Mouse (Mus musculus) MEL (cell line): ENCODE measurements around the gene Shtn1. TPM values are rescaled to one million over a fixed set of nuclear protein-coding genes. Genes with fewer than 3 reads are reported as not detected.

Source experiments
- DNase-seq: peaks from one replicate; pipeline ENCODE4 v3.0.0; 2011; ENCODE audit warnings: low read depth, low spot score
- H3K27ac ChIP-seq: 2 replicates; pipeline ENCODE4 v1.5.1; 2012; ENCODE audit warnings: low read depth, mild to moderate bottlenecking, control low read depth, low read length, moderate library complexity; ENCODE audit not compliant: control insufficient read depth
- H3K27me3 ChIP-seq, 2 experiments: fragments of 150-350 bp in 1 of 2; sonication (generic) in 1 of 2; 2 replicates each; pipeline ENCODE4 v1.6.1; 2012; ENCODE audit warnings: low read length in 2 of 2, mild to moderate bottlenecking in 2 of 2, improper control_type of control experiment in 1 of 2, moderate library complexity in 1 of 2; ENCODE audit not compliant: insufficient read depth in 2 of 2, control insufficient read depth in 1 of 2
- H3K36me3 ChIP-seq, 2 experiments: 2 replicates each; pipeline ENCODE4 v1.6.1; 2012 to 2014; ENCODE audit warnings: low read length in 2 of 2, improper control_type of control experiment in 1 of 2, inconsistent platforms in 1 of 2, mild to moderate bottlenecking in 1 of 2; ENCODE audit not compliant: insufficient read depth in 2 of 2, control insufficient read depth in 1 of 2
- H3K4me1 ChIP-seq, 2 experiments: fragments of 150-350 bp in 1 of 2; sonication (generic) in 1 of 2; 2 replicates each; pipeline ENCODE4 v1.6.1; 2012; ENCODE audit warnings: low read length in 2 of 2, improper control_type of control experiment in 1 of 2, mild to moderate bottlenecking in 1 of 2; ENCODE audit not compliant: insufficient read depth in 2 of 2, control insufficient read depth in 1 of 2
- H3K4me3 ChIP-seq, 2 experiments: fragments of 150-350 bp in 1 of 2; sonication (generic) in 1 of 2; 2 replicates each; pipeline ENCODE4 v1.5.1; 2012; ENCODE audit warnings: low read depth in 2 of 2, low read length in 2 of 2, mild to moderate bottlenecking in 2 of 2, moderate library complexity in 2 of 2, control low read depth in 1 of 2, improper control_type of control experiment in 1 of 2; ENCODE audit not compliant: control insufficient read depth in 1 of 2, insufficient read depth in 1 of 2
- H3K79me2 ChIP-seq: 2 replicates; pipeline ENCODE4 v1.6.1; 2012; ENCODE audit warnings: mild to moderate bottlenecking, low read length, moderate library complexity; ENCODE audit not compliant: control insufficient read depth, poor library complexity, insufficient read depth
- H3K9ac ChIP-seq: 2 replicates; pipeline ENCODE4 v1.6.1; 2012; ENCODE audit warnings: low read depth, mild to moderate bottlenecking, control low read depth, low read length, moderate library complexity; ENCODE audit not compliant: control insufficient read depth, poor library complexity, severe bottlenecking
- H3K9me3 ChIP-seq: fragments of 150-350 bp; sonication (generic); replicated peaks from 2 replicates; pipeline ENCODE4 v1.6.1; 2012; ENCODE audit warnings: mild to moderate bottlenecking, low read length, improper control_type of control experiment, moderate library complexity; ENCODE audit not compliant: insufficient read depth
- CHD1 ChIP-seq: IDR thresholded peaks from 2 replicates; pipeline ENCODE4 v1.6.1; 2012; ENCODE audit warnings: low read depth, mild to moderate bottlenecking, inconsistent platforms, low read length, improper control_type of control experiment
- E2F4 ChIP-seq: IDR thresholded peaks from 2 replicates; pipeline ENCODE4 v1.6.1; 2011; ENCODE audit warnings: low read depth, low read length, improper control_type of control experiment, borderline replicate concordance
- ELF1 ChIP-seq: IDR thresholded peaks from 2 replicates; pipeline ENCODE4 v1.6.1; 2014; ENCODE audit warnings: low read depth, mild to moderate bottlenecking, inconsistent platforms, low read length, improper control_type of control experiment, moderate library complexity
- EP300 ChIP-seq, 2 experiments: IDR thresholded peaks; 2 replicates each; pipeline ENCODE4 v1.6.1; 2011; ENCODE audit warnings: improper control_type of control experiment in 2 of 2, low read length in 2 of 2, low read depth in 1 of 2, mild to moderate bottlenecking in 1 of 2
- ETS1 ChIP-seq: IDR thresholded peaks from 2 replicates; pipeline ENCODE4 v1.6.1; 2012; ENCODE audit warnings: low read depth, mild to moderate bottlenecking, inconsistent platforms, low read length, improper control_type of control experiment, moderate library complexity
- GABPA ChIP-seq: IDR thresholded peaks from 2 replicates; pipeline ENCODE4 v1.6.1; 2012; ENCODE audit warnings: low read depth, mild to moderate bottlenecking, inconsistent platforms, low read length, improper control_type of control experiment, moderate library complexity
- GATA1 ChIP-seq: IDR thresholded peaks from 2 replicates; pipeline ENCODE4 v1.6.1; 2011; ENCODE audit warnings: low read depth, low read length, improper control_type of control experiment
- KAT2A ChIP-seq: conservative IDR thresholded peaks from 2 replicates; pipeline ENCODE4 v1.6.1; 2012; ENCODE audit warnings: low read depth, low read length, improper control_type of control experiment, inconsistent platforms
- MAFK ChIP-seq: IDR thresholded peaks from 2 replicates; pipeline ENCODE4 v1.6.1; 2011; ENCODE audit warnings: low read depth, mild to moderate bottlenecking, low read length, improper control_type of control experiment, borderline replicate concordance
- MAX ChIP-seq: IDR thresholded peaks from 2 replicates; pipeline ENCODE4 v1.6.1; 2011; ENCODE audit warnings: low read length, improper control_type of control experiment
- MEF2A ChIP-seq: IDR thresholded peaks from 2 replicates; pipeline ENCODE4 v1.6.1; 2014; ENCODE audit warnings: low read depth, mild to moderate bottlenecking, inconsistent platforms, low read length, improper control_type of control experiment; ENCODE audit not compliant: poor library complexity, insufficient replicate concordance, severe bottlenecking; ENCODE audit errors: extremely low read depth
- MXI1 ChIP-seq: IDR thresholded peaks from 2 replicates; pipeline ENCODE4 v1.6.1; 2011; ENCODE audit warnings: mild to moderate bottlenecking, low read depth, low read length, improper control_type of control experiment
- MYC ChIP-seq: IDR thresholded peaks from 2 replicates; pipeline ENCODE4 v1.6.1; 2011; ENCODE audit warnings: low read depth, mild to moderate bottlenecking, low read length, improper control_type of control experiment, moderate library complexity
- NRF1 ChIP-seq: IDR thresholded peaks from 2 replicates; pipeline ENCODE4 v1.6.1; 2014; ENCODE audit warnings: low read depth, mild to moderate bottlenecking, inconsistent platforms, low read length, improper control_type of control experiment, moderate library complexity; ENCODE audit not compliant: poor library complexity, insufficient read depth, severe bottlenecking
- POLR2AphosphoS2 ChIP-seq: IDR thresholded peaks from 2 replicates; pipeline ENCODE4 v1.6.1; 2011; ENCODE audit warnings: low read length, improper control_type of control experiment
- POLR2AphosphoS5 ChIP-seq: IDR thresholded peaks from 2 replicates; pipeline ENCODE4 v1.6.1; 2012; ENCODE audit warnings: low read depth, borderline replicate concordance, mild to moderate bottlenecking, inconsistent platforms, low read length, moderate library complexity, mixed read lengths
- RAD21 ChIP-seq: IDR thresholded peaks from 2 replicates; pipeline ENCODE4 v1.6.1; 2011; ENCODE audit warnings: mild to moderate bottlenecking, low read depth, low read length, improper control_type of control experiment
- RCOR1 ChIP-seq: IDR thresholded peaks from 2 replicates; pipeline ENCODE4 v1.6.1; 2012; ENCODE audit warnings: low read depth, mild to moderate bottlenecking, inconsistent platforms, low read length, improper control_type of control experiment
- SIN3A ChIP-seq: IDR thresholded peaks from 2 replicates; pipeline ENCODE4 v1.6.1; 2012; ENCODE audit warnings: low read length, improper control_type of control experiment, inconsistent platforms
- USF1 ChIP-seq: IDR thresholded peaks from 2 replicates; pipeline ENCODE4 v1.6.1; 2014; ENCODE audit warnings: low read depth, mild to moderate bottlenecking, inconsistent platforms, low read length, improper control_type of control experiment, moderate library complexity
- USF2 ChIP-seq, 2 experiments: IDR thresholded peaks; 2 replicates each; pipeline ENCODE4 v1.6.1; 2011 to 2012; ENCODE audit warnings: improper control_type of control experiment in 2 of 2, low read length in 2 of 2, borderline replicate concordance in 1 of 2, inconsistent platforms in 1 of 2, low read depth in 1 of 2, mild to moderate bottlenecking in 1 of 2; ENCODE audit not compliant: insufficient read depth in 1 of 2
- ZC3H11A ChIP-seq: IDR thresholded peaks from 2 replicates; pipeline ENCODE4 v1.6.1; 2012; ENCODE audit warnings: low read depth, mild to moderate bottlenecking, inconsistent platforms, low read length, improper control_type of control experiment
- ZMIZ1 ChIP-seq: IDR thresholded peaks from 2 replicates; pipeline ENCODE4 v1.6.1; 2012; ENCODE audit warnings: low read depth, mild to moderate bottlenecking, inconsistent platforms, low read length, improper control_type of control experiment, moderate library complexity
- polyA plus RNA-seq, 2 experiments: library from polyadenylated mRNA; stranded (reverse) in 1 of 2; unstranded in 1 of 2; fragments of >175 nt in 1 of 2; fragments of >200 nt in 1 of 2; gene quantifications; 2 replicates each; pipeline versions ENCODE4 v1.2.1 to v1.2.4; 2012; ENCODE audit warnings: low replicate concordance in 2 of 2, low read depth in 1 of 2; ENCODE audit not compliant: insufficient read length in 2 of 2, insufficient read depth in 1 of 2, missing spikeins in 1 of 2
- total RNA-seq: library from RNA; depleted of rRNA; stranded (reverse); fragments of 300-350 nt; gene quantifications from 2 replicates; pipeline ENCODE4 v1.2.3, GENCODE M21; 2012

The Shtn1 gene
- total and polyA plus RNA-seq, 3 experiments = 0.17 TPM; not detected in 2

DNA sequence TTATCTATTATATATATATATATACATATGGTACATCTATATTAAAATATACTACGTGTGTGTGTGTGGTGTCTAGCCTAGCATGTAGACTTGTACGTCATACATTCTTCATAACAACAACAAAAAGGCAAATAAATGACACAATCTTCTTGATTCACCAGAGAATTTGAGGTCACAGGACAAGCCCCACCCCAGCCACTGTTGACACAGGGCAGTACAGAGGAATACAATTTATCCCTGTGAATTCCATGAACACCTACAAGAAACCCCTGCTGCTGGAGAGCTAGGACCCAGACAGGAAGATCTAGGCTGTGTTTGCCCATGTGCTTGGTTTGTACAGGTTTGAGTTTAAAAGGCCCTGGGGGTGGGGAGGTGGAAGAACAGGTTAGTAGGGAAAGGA, 9.2 kb downstream of the Shtn1 start:
- TF ChIP-seq RCOR1 = no peak
- no peak for TF ChIP-seq CHD1
- TF ChIP-seq KAT2A = no peak
- TF ChIP-seq NRF1 = no peak
- no peak for TF ChIP-seq ETS1
- no peak for TF ChIP-seq MAFK
- TF ChIP-seq MAX = no peak
- TF ChIP-seq MXI1 = no peak
- TF ChIP-seq ZC3H11A = no peak
- no peak for TF ChIP-seq USF2 (IDR thresholded peaks at IDR 0.05; ENCODE audit: borderline replicate concordance in 1 of 2, insufficient read depth in 1 of 2, low read depth in 1 of 2, low read length in 2 of 2)
- TF ChIP-seq GABPA = no peak
- no peak for TF ChIP-seq RAD21
- no peak for TF ChIP-seq MEF2A
- TF ChIP-seq POLR2AphosphoS2 = no peak
- no peak for TF ChIP-seq ZMIZ1
- no peak for TF ChIP-seq ELF1
- TF ChIP-seq E2F4 = no peak
- TF ChIP-seq, all 39 proteins: peak for 0
- no peak overlapping the region for H3K27ac ChIP-seq
- no peaks in the 10 kb centered on the region for H3K4me1 ChIP-seq
- no peaks in the 10 kb centered on the region for H3K27me3 ChIP-seq
- no peak for DNase-seq
- no peak overlapping the region for H3K9ac ChIP-seq
- no peaks in the 10 kb centered on the region for H3K9me3 ChIP-seq
- no peaks in the 10 kb centered on the region for H3K36me3 ChIP-seq
- H3K79me2 ChIP-seq = no peaks in the 10 kb centered on the region
- H3K4me3 ChIP-seq = no peak overlapping the region

DNA sequence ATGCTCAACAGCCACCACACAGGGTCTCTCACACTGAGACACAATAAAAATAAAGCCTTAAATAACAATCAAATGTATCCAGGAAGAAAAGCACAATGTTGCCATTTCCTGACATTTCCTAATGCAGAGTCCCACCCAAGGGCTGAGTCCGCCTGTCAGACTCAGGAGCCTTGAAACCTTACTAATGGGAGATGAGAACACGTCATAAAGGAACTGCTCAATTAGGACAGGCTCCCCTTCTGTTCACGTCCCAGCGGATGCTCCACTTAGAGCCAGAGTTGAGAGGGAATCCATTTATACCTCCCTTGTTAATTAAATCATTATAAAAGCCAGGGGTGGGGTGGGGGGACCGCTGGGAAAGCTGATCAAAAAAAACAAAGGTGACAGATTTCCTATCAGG, 9.8 kb downstream of the Shtn1 start:
- H3K36me3 ChIP-seq = no peaks in the 10 kb centered on the region
- H3K79me2 ChIP-seq = no peaks in the 10 kb centered on the region
- H3K9ac ChIP-seq = no peak overlapping the region
- H3K4me1 ChIP-seq = no peaks in the 10 kb centered on the region
- no peaks in the 10 kb centered on the region for H3K9me3 ChIP-seq
- H3K27me3 ChIP-seq = no peaks in the 10 kb centered on the region
- H3K27ac ChIP-seq = no peak overlapping the region
- no peak for TF ChIP-seq EP300 (IDR thresholded peaks at IDR 0.05; ENCODE audit: low read depth in 1 of 2, low read length in 2 of 2)
- TF ChIP-seq POLR2AphosphoS5 = no peak
- TF ChIP-seq SIN3A = no peak
- no peak for TF ChIP-seq MXI1
- TF ChIP-seq GATA1 = no peak
- TF ChIP-seq USF1 = no peak
- no peak for TF ChIP-seq MYC
- no peak overlapping the region for H3K4me3 ChIP-seq
- DNase-seq = no peak
